Mouse (Mus musculus) cerebellum, adult 11 months (tissue): ENCODE measurements at regions not wholly inside any gene's neighbourhood (a gene's known extent, or its start where the extent isn't known, plus 50 kb on each side); places are given as distances from the start of the nearest gene placed in this dataset.
"Not testable (repeated sequence)": the region's sequence is repeated elsewhere in the genome, so short reads cannot be mapped to it uniquely, and the experiment has no call there.

Experiments used
- DNase-seq: peaks from one replicate; pipeline ENCODE4 v3.0.0; 2022

GRCm38 (mm10) chr3:37811429-37811828 is 87.1 kb upstream of the Gm5148 start:
- DNase-seq = no peak

- no peak for DNase-seq
These were observed 86.5 kb upstream of the Gm5148 start for GRCm38 (mm10) chr3:37810763-37811162.

- DNase-seq = no peak
These were observed 81.5 kb upstream of the Gm5148 start for GRCm38 (mm10) chr3:37805805-37806148.

GRCm38 (mm10) chr3:37804941-37805804 is 80.9 kb upstream of the Gm5148 start:
- DNase-seq = no peak

GRCm38 (mm10) chr3:37804261-37804660 is 80.0 kb upstream of the Gm5148 start:
- no peak for DNase-seq

GRCm38 (mm10) chr3:37803781-37804180 is 79.5 kb upstream of the Gm5148 start:
- DNase-seq = not testable (repeated sequence)

- DNase-seq = no peak
These were observed 77.3 kb upstream of the Gm5148 start for GRCm38 (mm10) chr3:37801551-37801950.

- no peak for DNase-seq
These were observed 75.5 kb upstream of the Gm5148 start for GRCm38 (mm10) chr3:37799809-37800208.

- DNase-seq = no peak
These were observed 65.4 kb upstream of the Gm5148 start for GRCm38 (mm10) chr3:37789711-37790110.

GRCm38 (mm10) chr3:37789143-37789697 is 64.9 kb upstream of the Gm5148 start:
- no peak for DNase-seq

- no peak for DNase-seq
These were observed 64.1 kb upstream of the Gm5148 start for GRCm38 (mm10) chr3:37788366-37788765.

GRCm38 (mm10) chr3:37786792-37787191 is 62.5 kb upstream of the Gm5148 start:
- DNase-seq = no peak

GRCm38 (mm10) chr3:37781086-37781485 is 56.8 kb upstream of the Gm5148 start:
- no peak for DNase-seq

GRCm38 (mm10) chr3:37779867-37780475 is 55.7 kb upstream of the Gm5148 start:
- DNase-seq = no peak

GRCm38 (mm10) chr3:37778386-37778785 is 54.1 kb upstream of the Gm5148 start:
- DNase-seq = no peak

GRCm38 (mm10) chr3:37776224-37776623 is 51.9 kb upstream of the Gm5148 start:
- no peak for DNase-seq
